Mouse (Mus musculus) Patski (cell line): ENCODE measurements around the gene Pilra. TPM values are rescaled to one million over a fixed set of nuclear protein-coding genes. Genes with fewer than 3 reads are reported as not detected.

Source experiments
- ATAC-seq: fragments of 100-300 bp; one replicate; pipeline ENCODE4 v1.8.0; 2021
- CTCF ChIA-PET: fragments of 350-600 bp; sonication (Branson Sonifier 250); formaldehyde crosslinking; loops from one replicate; lab custom pipeline; 2022; ENCODE audit warnings: inconsistent platforms; lab: Charles Lee
- POLR2A ChIA-PET: fragments of 350-600 bp; sonication (Branson Sonifier 250); formaldehyde crosslinking; loops from one replicate; lab custom pipeline; 2022; ENCODE audit warnings: antibody characterized with exemption, inconsistent platforms; lab: Charles Lee
- DNase-seq: peaks from one replicate; pipeline ENCODE4 v3.0.0-alpha.2; 2011; ENCODE audit warnings: low read depth, low spot score
- H3K27me3 ChIP-seq: fragments of 371-371 bp; one replicate; pipeline ENCODE4 v1.5.1; 2021
- CTCF ChIP-seq: fragments of 100-300 bp; IDR thresholded peaks from one replicate; pipeline ENCODE4 v1.5.1; 2021
- in situ Hi-C: fragments of 300-500 bp; cut with MboI; formaldehyde crosslinking; loops from 3 replicates; pipeline ENCODE4 v1.11.1; 2018; ENCODE audit warnings: low pct_unique_long_range_greater_than_20kb, mixed read lengths
- polyA plus RNA-seq: library from polyadenylated mRNA; unstranded; gene quantifications from one replicate; pipeline ENCODE4 v1.2.3, GENCODE M21; 2021

Gene Pilra
- polyA plus RNA-seq, 1 experiment from 2014 or later: 0.05 TPM

GRCm38 (mm10) chr5:137778635-137779034, 57.4 kb downstream of the Pilra start, which contains the start of gene Ppp1r35:
Ppp1r35 (plus strand) TSS chr5:137778849.
- DNase-seq (peak; percentile 92), ATAC-seq (peak; percentile 89)
- in situ Hi-C loops: loop anchor here (25.0 kb wide), 1 partner anchor 1234 kb away; no protein-coding TSS in a partner anchor
- H3K27me3 ChIP-seq: no peaks in the 10 kb centered on the region
- no peak for TF ChIP-seq CTCF
- POLR2A ChIA-PET: interaction anchor here (0.7 kb wide), 1 partner anchor 121 kb away, joined by 3 read pairs; no protein-coding TSS in a partner anchor
- CTCF ChIA-PET: interaction anchor here (1.0 kb wide), 1 partner anchor 14 kb away, joined by 3 read pairs; no protein-coding TSS in a partner anchor

- H3K27me3 ChIP-seq: no peaks in the 10 kb centered on the region
- ChIA-PET CTCF (interaction anchor here (1.0 kb wide), 1 partner anchor 18 kb away, joined by 3 read pairs; no protein-coding TSS in a partner anchor), POLR2A (interaction anchor here (0.6 kb wide), 1 partner anchor 25 kb away, joined by 3 read pairs; no protein-coding TSS in a partner anchor)
- DNase-seq: no peak
- no peak for TF ChIP-seq CTCF
- no peak for ATAC-seq
- in situ Hi-C loops: loop anchor here (25.0 kb wide), 1 partner anchor 1235 kb away; no protein-coding TSS in a partner anchor
Observed at GRCm38 (mm10) chr5:137777267-137777845, 58.7 kb downstream of the Pilra start.

DNA sequence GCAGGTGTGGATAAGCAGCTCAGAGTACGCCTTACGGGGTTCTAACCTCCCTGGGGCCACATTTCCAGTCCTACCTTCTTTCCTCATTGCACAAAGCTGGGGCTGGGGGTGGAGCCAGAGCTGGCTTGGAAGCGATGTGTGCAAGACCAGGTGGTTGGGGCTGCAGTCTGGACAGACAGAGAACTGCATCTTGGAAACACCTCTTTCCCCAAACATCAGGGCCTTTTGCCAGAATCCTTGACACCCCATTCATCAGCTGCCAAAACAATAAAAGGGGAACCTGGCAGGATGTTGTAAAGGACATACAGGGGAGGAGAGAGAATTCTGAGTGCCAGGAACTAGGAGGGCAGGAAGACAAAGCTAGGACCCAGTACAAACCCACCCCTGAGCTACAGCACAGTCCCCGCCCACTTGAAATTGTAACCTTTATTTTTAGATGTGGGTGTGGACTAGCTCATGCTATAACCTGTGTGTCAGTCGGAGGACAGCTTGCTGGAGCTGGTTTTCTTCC, 59.6 kb downstream of the Pilra start:
- ChIA-PET POLR2A (no interaction called here), CTCF (interaction anchor here (1.0 kb wide), 1 partner anchor 17 kb away, joined by 3 read pairs; no protein-coding TSS in a partner anchor)
- TF ChIP-seq CTCF: no peak
- DNase-seq: peak; percentile 51
- in situ Hi-C loops: loop anchor here (25.0 kb wide), 1 partner anchor 1236 kb away; no protein-coding TSS in a partner anchor
- peak; percentile 37 for ATAC-seq
- H3K27me3 ChIP-seq: no peaks in the 10 kb centered on the region

GRCm38 (mm10) chr5:137775587-137776290, 60.3 kb downstream of the Pilra start:
- ATAC-seq (no peak), DNase-seq (no peak)
- no peaks in the 10 kb centered on the region for H3K27me3 ChIP-seq
- ChIA-PET POLR2A (interaction anchor here (0.6 kb wide), 1 partner anchor 8 kb away, joined by 3 read pairs; no protein-coding TSS in a partner anchor), CTCF (interaction anchor here (1.0 kb wide), 1 partner anchor 16 kb away, joined by 3 read pairs; no protein-coding TSS in a partner anchor)
- TF ChIP-seq CTCF: no peak
- in situ Hi-C loops: loop anchor here (25.0 kb wide), 1 partner anchor 1237 kb away; no protein-coding TSS in a partner anchor

GRCm38 (mm10) chr5:137772755-137773154, 63.3 kb downstream of the Pilra start:
- in situ Hi-C loops: no loop called here
- H3K27me3 ChIP-seq: no peaks in the 10 kb centered on the region
- ChIA-PET POLR2A (interaction anchor here (0.7 kb wide), 1 partner anchor 606 kb away, joined by 3 read pairs; no protein-coding TSS in a partner anchor), CTCF (interaction anchor here (2.0 to 3.4 kb wide), 2 partner anchors 11 to 13 kb away, joined by 7 to 12 read pairs; no protein-coding TSS in a partner anchor)
- no peak for ATAC-seq
- no peak for TF ChIP-seq CTCF
- no peak for DNase-seq

Other genes with a start within 250 kb of the Pilra start
- gene Mospd3, start 235.2 kb downstream of the Pilra start, polyA plus RNA-seq: 65.4 TPM
- 990 TPM for gene Pcolce, start 222.5 kb downstream of the Pilra start, polyA plus RNA-seq
- 2.5 TPM for gene Fbxo24, start 207.3 kb downstream of the Pilra start, polyA plus RNA-seq
- 31.0 TPM for gene Lrch4, start 207.2 kb downstream of the Pilra start, polyA plus RNA-seq
- 17.5 TPM for gene Gm20605, start 207.1 kb downstream of the Pilra start, polyA plus RNA-seq
- gene Sap25, start 194.9 kb downstream of the Pilra start, polyA plus RNA-seq: 5.2 TPM
- gene Irs3, start 190.6 kb downstream of the Pilra start, polyA plus RNA-seq: 0.09 TPM
- 33.1 TPM for gene Agfg2, start 151.6 kb downstream of the Pilra start, polyA plus RNA-seq
- 13.4 TPM for gene Nyap1, start 94.7 kb downstream of the Pilra start, polyA plus RNA-seq
- 154 TPM for gene Tsc22d4, start 90.6 kb downstream of the Pilra start, polyA plus RNA-seq
- 36.7 TPM for gene Ppp1r35, start 57.4 kb downstream of the Pilra start, polyA plus RNA-seq
- 64.6 TPM for gene Mepce, start 48.6 kb downstream of the Pilra start, polyA plus RNA-seq
- gene Zcwpw1, start 48.5 kb downstream of the Pilra start, polyA plus RNA-seq: 22.2 TPM
- gene Pilrb1, start 21.8 kb upstream of the Pilra start, polyA plus RNA-seq: not detected
- not detected for gene Pilrb2, start 35.5 kb upstream of the Pilra start, polyA plus RNA-seq
- gene Cyp3a13, start 85.3 kb upstream of the Pilra start, polyA plus RNA-seq: 1.3 TPM
- gene Gjc3, start 126.8 kb upstream of the Pilra start, polyA plus RNA-seq: not detected
- not detected for gene Azgp1, start 145.2 kb upstream of the Pilra start, polyA plus RNA-seq
- gene Smok3a, start 185.0 kb upstream of the Pilra start, polyA plus RNA-seq: not detected
- not detected for gene Smok3b, start 185.1 kb upstream of the Pilra start, polyA plus RNA-seq
- not detected for gene Smok3c, start 216.9 kb upstream of the Pilra start, polyA plus RNA-seq
- gene Zkscan1, start 248.8 kb upstream of the Pilra start, polyA plus RNA-seq: 32.9 TPM